Mouse (Mus musculus): Measurements from ENCODE around the gene Cux2.

The Cux2 gene

GRCm38 (mm10) chr5:122059060-122060017, 9.4 kb upstream of the Cux2 start:
- in situ Hi-C loops (cut with MboI, MseI), result no loop called here

GRCm38 (mm10) chr5:122057622-122058021, 7.7 kb upstream of the Cux2 start:
- in situ Hi-C loops (cut with MboI, MseI), result no loop called here

- in situ Hi-C loops (cut with MboI, MseI), result no loop called here
These were observed 6.7 kb upstream of the Cux2 start for GRCm38 (mm10) chr5:122056557-122056956.

- in situ Hi-C loops (cut with MboI, MseI), result no loop called here
These were observed 4.4 kb upstream of the Cux2 start for GRCm38 (mm10) chr5:122054130-122054843.

GRCm38 (mm10) chr5:122053587-122053986, 3.7 kb upstream of the Cux2 start:
- in situ Hi-C loops (cut with MboI, MseI), result no loop called here

- in situ Hi-C loops (cut with MboI, MseI), result no loop called here
These were observed 867 bp upstream of the Cux2 start for GRCm38 (mm10) chr5:122050832-122051105.

- in situ Hi-C loops (cut with MboI, MseI), result no loop called here
These were observed 262 bp downstream of the Cux2 start for GRCm38 (mm10) chr5:122049664-122050016.

GRCm38 (mm10) chr5:122048686-122049663, 927 bp downstream of the Cux2 start:
- in situ Hi-C loops (cut with MboI, MseI), result no loop called here

- in situ Hi-C loops (cut with MboI, MseI), result no loop called here
These were observed 1.6 kb downstream of the Cux2 start for GRCm38 (mm10) chr5:122048252-122048651.

- in situ Hi-C loops (cut with MboI, MseI), result no loop called here
These were observed 2.1 kb downstream of the Cux2 start for GRCm38 (mm10) chr5:122047791-122048190.

GRCm38 (mm10) chr5:122043567-122043966, 6.3 kb downstream of the Cux2 start:
- in situ Hi-C loops (cut with MboI, MseI), result no loop called here

GRCm38 (mm10) chr5:122035278-122035677, 14.6 kb downstream of the Cux2 start:
- in situ Hi-C loops (cut with MboI, MseI), result no loop called here

- in situ Hi-C loops (cut with MboI, MseI), result no loop called here
These were observed 16.8 kb downstream of the Cux2 start for GRCm38 (mm10) chr5:122033167-122033478.

GRCm38 (mm10) chr5:122032471-122033166, 17.3 kb downstream of the Cux2 start:
- in situ Hi-C loops (cut with MboI, MseI), result no loop called here

GRCm38 (mm10) chr5:122031146-122031545, 18.8 kb downstream of the Cux2 start:
- in situ Hi-C loops (cut with MboI, MseI), result no loop called here

GRCm38 (mm10) chr5:122030640-122031039, 19.3 kb downstream of the Cux2 start:
- in situ Hi-C loops (cut with MboI, MseI), result no loop called here

- in situ Hi-C loops (cut with MboI, MseI), result no loop called here
These were observed 23.1 kb downstream of the Cux2 start for GRCm38 (mm10) chr5:122026771-122027170.

- in situ Hi-C loops (cut with MboI, MseI), result no loop called here
These were observed 23.6 kb downstream of the Cux2 start for GRCm38 (mm10) chr5:122026284-122026683.

GRCm38 (mm10) chr5:122025117-122025516, 24.8 kb downstream of the Cux2 start:
- in situ Hi-C loops (cut with MboI, MseI), result no loop called here

GRCm38 (mm10) chr5:122019288-122019687, 30.6 kb downstream of the Cux2 start:
- in situ Hi-C loops (cut with MboI, MseI), result no loop called here

- in situ Hi-C loops (cut with MboI, MseI), result no loop called here
These were observed 32.1 kb downstream of the Cux2 start for GRCm38 (mm10) chr5:122017778-122018177.
